Mouse (Mus musculus) neural tube, embryonic 11.5 days (tissue): ENCODE data around the gene Gm49318. TPM values are rescaled to one million over a fixed set of nuclear protein-coding genes. Genes with fewer than 3 reads are reported as not detected.

ENCODE experiments used
- ATAC-seq: fragments of 200-750 bp; cut with Nextera tagmentation; 2 replicates; pipeline ENCODE4 v1.8.0; 2017; ENCODE audit warnings: moderate number of reproducible peaks, mild to moderate bottlenecking, moderate TSS enrichment, moderate library complexity; ENCODE audit not compliant: insufficient read depth, low FRiP score, low TSS enrichment
- DNase-seq: peaks from one replicate; pipeline ENCODE4 v3.0.0-alpha.2; 2015; ENCODE audit warnings: low spot score
- H3K27ac ChIP-seq: fragments of 300-500 bp; sonication (generic); 2 replicates; pipeline ENCODE4 v1.5.1; 2014; ENCODE audit warnings: low read depth, mild to moderate bottlenecking, low read length
- H3K27me3 ChIP-seq: fragments of 300-500 bp; sonication (generic); 2 replicates; pipeline ENCODE4 v1.6.1; 2014; ENCODE audit warnings: mild to moderate bottlenecking, low read length, mixed read lengths; ENCODE audit not compliant: control insufficient read depth, insufficient read depth
- H3K36me3 ChIP-seq: fragments of 300-500 bp; sonication (generic); 2 replicates; pipeline ENCODE4 v1.6.1; 2014; ENCODE audit warnings: mild to moderate bottlenecking, low read length, moderate library complexity, mixed read lengths; ENCODE audit not compliant: control insufficient read depth, insufficient read depth
- H3K4me1 ChIP-seq: fragments of 300-500 bp; sonication (generic); 2 replicates; pipeline ENCODE4 v1.6.1; 2014; ENCODE audit warnings: low read length, mixed read lengths; ENCODE audit not compliant: control insufficient read depth, insufficient read depth
- H3K4me2 ChIP-seq: fragments of 300-500 bp; sonication (generic); 2 replicates; pipeline ENCODE4 v1.6.1; 2014; ENCODE audit warnings: low read depth, mild to moderate bottlenecking, moderate library complexity
- H3K4me3 ChIP-seq: fragments of 300-500 bp; sonication (generic); 2 replicates; pipeline ENCODE4 v1.5.1; 2014; ENCODE audit warnings: low read depth, low read length
- H3K9ac ChIP-seq: fragments of 300-500 bp; sonication (generic); 2 replicates; pipeline ENCODE4 v1.6.1; 2014; ENCODE audit warnings: mild to moderate bottlenecking, low read length
- H3K9me3 ChIP-seq: fragments of 300-500 bp; sonication (generic); 2 replicates; pipeline ENCODE4 v1.6.1; 2016; ENCODE audit warnings: low read length; ENCODE audit not compliant: control insufficient read depth
- WGBS: fragments of 180-500 bp; shearing (Covaris S2); extraction: QIAGEN DNeasy Blood & Tissue Kit; methylation state at CpG from one replicate; pipeline ENCODE4 v1.1.7; 2014; 5-methylcytosine and 5-hydroxymethylcytosine counted together
- polyA plus RNA-seq: library from polyadenylated mRNA; unstranded; fragments of >200 nt; fragmentation: Nextera tagmentation; extraction: Ambion mirVana; gene quantifications from 2 replicates; pipeline ENCODE4 v1.2.1, GENCODE M21; 2014

Gm49318 gene
- polyA plus RNA-seq, 1 experiment from 2014 or later, result not detected

- H3K27ac ChIP-seq, result no peak overlapping the region
- WGBS, result 93% methylated on average over 9 of the region's 9 CpGs
- H3K4me2 ChIP-seq, result no peak overlapping the region
- H3K4me1 ChIP-seq, result peaks cover 4% of the 10 kb centered on the region; the same call in 1 of the 2 replicates
- H3K4me3 ChIP-seq, result no peak overlapping the region
- no peaks in the 10 kb centered on the region for H3K27me3 ChIP-seq
- DNase-seq (no peak), ATAC-seq (no peak)
- peaks cover 8% of the 10 kb centered on the region for H3K36me3 ChIP-seq
- no peak overlapping the region for H3K9ac ChIP-seq
- H3K9me3 ChIP-seq, result no peaks in the 10 kb centered on the region
Measured at GRCm38 (mm10) chr9:22030386-22030785, 40.7 kb downstream of the Gm49318 start.

GRCm38 (mm10) chr9:22028467-22028866 is 42.6 kb downstream of the Gm49318 start:
- Histone ChIP-seq H3K4me1 (peaks cover 5% of the 10 kb centered on the region; the same call in 1 of the 2 replicates), H3K4me2 (no peak overlapping the region), H3K36me3 (peaks cover 10% of the 10 kb centered on the region), H3K4me3 (no peak overlapping the region), H3K9me3 (no peaks in the 10 kb centered on the region), H3K9ac (no peak overlapping the region), H3K27me3 (no peaks in the 10 kb centered on the region), H3K27ac (no peak overlapping the region)
- DNase-seq (peak; percentile 61), ATAC-seq (peak; percentile 52)
- 38% methylated on average over 7 of the region's 7 CpGs for WGBS

GRCm38 (mm10) chr9:22024592-22024991 is 46.5 kb downstream of the Gm49318 start:
- H3K36me3 ChIP-seq, result peaks cover 4% of the 10 kb centered on the region; the same call in 1 of the 2 replicates

GRCm38 (mm10) chr9:22017208-22017825 is 53.7 kb downstream of the Gm49318 start:
- H3K4me2 ChIP-seq, result no peak overlapping the region
- no peak overlapping the region for H3K9ac ChIP-seq
- DNase-seq, result no peak
- H3K36me3 ChIP-seq, result peaks cover 22% of the 10 kb centered on the region
- ATAC-seq, result no peak
- H3K27me3 ChIP-seq, result no peaks in the 10 kb centered on the region
- no peaks in the 10 kb centered on the region for H3K4me1 ChIP-seq
- no peaks in the 10 kb centered on the region for H3K9me3 ChIP-seq
- WGBS, result 80% methylated on average over 7 of the region's 7 CpGs
- H3K27ac ChIP-seq, result no peak overlapping the region
- H3K4me3 ChIP-seq, result no peak overlapping the region

More at GRCm38 (mm10) chr9:22024592-22024991, 46.5 kb downstream of the Gm49318 start:
- no peak overlapping the region for H3K9ac ChIP-seq
- no peaks in the 10 kb centered on the region for H3K27me3 ChIP-seq
- no peak overlapping the region for H3K4me3 ChIP-seq
- ATAC-seq, result no peak
- 53% methylated on average over 8 of the region's 8 CpGs for WGBS
- no peak overlapping the region for H3K4me2 ChIP-seq
- H3K4me1 ChIP-seq, result peaks cover 5% of the 10 kb centered on the region; the same call in 1 of the 2 replicates
- no peak overlapping the region for H3K27ac ChIP-seq
- no peak for DNase-seq
- no peaks in the 10 kb centered on the region for H3K9me3 ChIP-seq

GRCm38 (mm10) chr9:22016245-22016644 is 54.8 kb downstream of the Gm49318 start:
- no peaks in the 10 kb centered on the region for H3K4me1 ChIP-seq
- peaks cover 27% of the 10 kb centered on the region for H3K36me3 ChIP-seq
- DNase-seq (no peak), ATAC-seq (no peak)
- H3K9ac ChIP-seq, result no peak overlapping the region
- H3K9me3 ChIP-seq, result no peaks in the 10 kb centered on the region
- H3K27me3 ChIP-seq, result no peaks in the 10 kb centered on the region
- WGBS, result 68% methylated on average over 10 of the region's 10 CpGs
- no peak overlapping the region for H3K4me3 ChIP-seq
- no peak overlapping the region for H3K4me2 ChIP-seq
- no peak overlapping the region for H3K27ac ChIP-seq

- no peak overlapping the region for H3K4me3 ChIP-seq
- H3K4me2 ChIP-seq, result no peak overlapping the region
- H3K9ac ChIP-seq, result no peak overlapping the region
- H3K4me1 ChIP-seq, result no peaks in the 10 kb centered on the region; the same call in 1 of the 2 replicates
- H3K9me3 ChIP-seq, result no peaks in the 10 kb centered on the region
- 0 out of 2 replicates have a peak, but pooled peaks have one; percentile 5 for ATAC-seq
- H3K27me3 ChIP-seq, result no peaks in the 10 kb centered on the region
- DNase-seq, result no peak
- H3K36me3 ChIP-seq, result peaks cover 47% of the 10 kb centered on the region
- no peak overlapping the region for H3K27ac ChIP-seq
- 93% methylated on average over 13 of the region's 13 CpGs for WGBS
Measured at GRCm38 (mm10) chr9:22012731-22013130, 58.3 kb downstream of the Gm49318 start.

- Histone ChIP-seq H3K27ac (no peak overlapping the region), H3K4me3 (no peak overlapping the region), H3K27me3 (no peaks in the 10 kb centered on the region), H3K9me3 (no peaks in the 10 kb centered on the region), H3K4me1 (no peaks in the 10 kb centered on the region; the same call in 1 of the 2 replicates), H3K9ac (no peak overlapping the region), H3K4me2 (no peak overlapping the region), H3K36me3 (peaks cover 50% of the 10 kb centered on the region)
- WGBS, result 97% methylated on average over 5 of the region's 5 CpGs
- ATAC-seq (no peak), DNase-seq (no peak)
Measured at GRCm38 (mm10) chr9:22011055-22011454, 60.0 kb downstream of the Gm49318 start.

GRCm38 (mm10) chr9:22004546-22004945 is 66.5 kb downstream of the Gm49318 start:
- 93% methylated on average over 12 of the region's 12 CpGs for WGBS
- DNase-seq (no peak), ATAC-seq (no peak)
- Histone ChIP-seq H3K4me3 (no peak overlapping the region), H3K9ac (no peak overlapping the region), H3K9me3 (no peaks in the 10 kb centered on the region), H3K4me2 (no peak overlapping the region), H3K36me3 (peaks cover 17% of the 10 kb centered on the region), H3K27ac (no peak overlapping the region), H3K4me1 (peaks cover 9% of the 10 kb centered on the region), H3K27me3 (no peaks in the 10 kb centered on the region)

GRCm38 (mm10) chr9:22003163-22003554 is 67.9 kb downstream of the Gm49318 start:
- Histone ChIP-seq H3K4me1 (peaks cover 9% of the 10 kb centered on the region), H3K36me3 (peaks cover 6% of the 10 kb centered on the region), H3K4me3 (peak overlapping the region; percentile 70), H3K27ac (peak overlapping the region; percentile 11; the same call in 1 of the 2 replicates), H3K4me2 (peak overlapping the region; percentile 92), H3K9ac (peak overlapping the region; percentile 58), H3K27me3 (no peaks in the 10 kb centered on the region), H3K9me3 (no peaks in the 10 kb centered on the region)
- WGBS, result 1% methylated on average over 18 of the region's 18 CpGs
- ATAC-seq (peak; percentile 18), DNase-seq (no peak)
